Mouse (Mus musculus) brain, embryonic 14.5 days (tissue): ENCODE measurements at regions not wholly inside any gene's neighbourhood (a gene's known extent, or its start where the extent isn't known, plus 50 kb on each side); places are given as distances from the start of the nearest gene placed in this dataset.

Source experiments
- DNase-seq: peaks from one replicate; pipeline ENCODE4 v3.0.0-alpha.2; 2011; ENCODE audit warnings: low read depth
- CTCF ChIP-seq: fragments of 200-500 bp; IDR thresholded peaks from 2 replicates; pipeline ENCODE4 v1.5.1; 2012; ENCODE audit warnings: inconsistent platforms, mild to moderate bottlenecking, moderate library complexity, borderline replicate concordance; ENCODE audit not compliant: insufficient read depth, insufficient read length; ENCODE audit errors: extremely low read depth
- POLR2A ChIP-seq: fragments of 200-500 bp; IDR thresholded peaks from 2 replicates; pipeline ENCODE4 v1.6.1; 2012; ENCODE audit warnings: mild to moderate bottlenecking, inconsistent platforms, borderline replicate concordance; ENCODE audit not compliant: poor library complexity, insufficient read depth, insufficient read length, severe bottlenecking; ENCODE audit errors: extremely low read depth

GRCm38 (mm10) chr19:6639681-6640080 lies 96.8 kb upstream of the Slc22a12 start:
- TF ChIP-seq CTCF = no peak
- TF ChIP-seq POLR2A = no peak
- DNase-seq = no peak

- DNase-seq = peak; percentile 53
- TF ChIP-seq CTCF = no peak
- no peak for TF ChIP-seq POLR2A
These were observed 90.6 kb upstream of the Slc22a12 start for GRCm38 (mm10) chr19:6633400-6633799.

DNA sequence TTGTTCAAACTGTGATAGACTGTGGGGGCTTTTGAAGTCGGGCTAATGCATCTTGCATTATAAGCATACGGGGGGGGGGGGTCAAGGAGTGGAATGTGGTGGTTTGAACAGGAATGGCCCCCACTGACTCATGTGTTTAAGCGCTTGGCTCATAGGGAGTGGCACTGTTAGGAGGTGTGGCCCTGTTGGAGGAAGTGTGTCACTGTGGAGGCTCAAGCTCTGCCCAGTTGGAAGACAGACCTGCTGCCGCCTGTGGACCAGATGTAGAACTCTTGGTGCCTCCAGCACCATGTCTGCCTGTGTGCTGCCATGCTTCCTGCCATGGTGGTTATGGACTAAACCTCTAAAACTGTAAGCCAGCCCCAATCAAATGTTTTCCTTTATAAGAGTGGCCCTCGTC lies 89.0 kb upstream of the Slc22a12 start:
- TF ChIP-seq POLR2A (no peak), CTCF (no peak)

GRCm38 (mm10) chr19:6630613-6630940 lies 87.7 kb upstream of the Slc22a12 start:
- DNase-seq = no peak
- TF ChIP-seq POLR2A = no peak
- no peak for TF ChIP-seq CTCF

More for the DNA sequence above, 89.0 kb upstream of the Slc22a12 start:
- DNase-seq = no peak

GRCm38 (mm10) chr19:6629911-6630612 lies 87.2 kb upstream of the Slc22a12 start:
- TF ChIP-seq POLR2A (no peak), CTCF (no peak)
- no peak for DNase-seq

DNA sequence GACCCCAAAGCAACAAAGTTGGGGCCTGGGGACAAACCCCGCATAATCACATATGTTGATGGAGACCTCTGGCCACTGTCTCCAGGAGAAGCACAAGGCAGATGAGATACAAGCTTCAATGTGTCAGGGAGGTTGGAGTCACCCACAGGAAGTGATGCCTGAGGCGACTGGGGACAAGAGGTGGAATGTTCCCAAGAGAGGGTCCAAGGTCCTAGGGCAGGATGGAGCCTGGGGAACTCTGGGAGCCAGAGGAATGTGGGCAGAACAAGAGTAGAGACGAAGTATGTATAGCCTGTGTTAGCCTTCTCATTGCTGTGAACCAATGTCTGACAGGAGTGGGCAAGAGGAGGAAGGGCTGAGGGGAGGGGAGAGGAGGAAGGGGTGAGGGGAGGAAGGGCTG lies 82.7 kb upstream of the Slc22a12 start:
- no peak for TF ChIP-seq CTCF
- no peak for TF ChIP-seq POLR2A
- DNase-seq = no peak

DNA sequence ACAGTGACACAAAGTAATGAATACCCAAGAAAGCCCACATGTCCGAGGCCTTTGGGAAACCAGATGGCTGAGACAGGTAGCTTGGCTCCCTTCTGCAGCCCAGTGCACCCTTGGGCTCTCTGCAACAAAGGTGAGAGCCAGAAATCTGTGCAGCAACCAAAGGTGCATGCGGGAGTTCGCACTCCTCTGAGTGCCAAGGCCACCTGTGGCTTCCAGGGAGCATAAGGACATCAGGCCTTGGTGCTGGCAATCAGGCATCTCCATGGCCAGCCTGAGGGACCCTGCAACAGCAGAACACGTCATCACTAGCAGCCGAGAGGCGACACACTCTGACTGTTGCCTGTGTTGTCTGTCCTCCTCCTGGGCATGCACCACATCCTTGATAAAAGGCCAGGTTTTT lies 78.2 kb upstream of the Slc22a12 start:
- TF ChIP-seq CTCF (no peak), POLR2A (no peak)
- no peak for DNase-seq

GRCm38 (mm10) chr19:6619546-6619945 lies 76.7 kb upstream of the Slc22a12 start:
- no peak for DNase-seq
- no peak for TF ChIP-seq POLR2A
- no peak for TF ChIP-seq CTCF

DNA sequence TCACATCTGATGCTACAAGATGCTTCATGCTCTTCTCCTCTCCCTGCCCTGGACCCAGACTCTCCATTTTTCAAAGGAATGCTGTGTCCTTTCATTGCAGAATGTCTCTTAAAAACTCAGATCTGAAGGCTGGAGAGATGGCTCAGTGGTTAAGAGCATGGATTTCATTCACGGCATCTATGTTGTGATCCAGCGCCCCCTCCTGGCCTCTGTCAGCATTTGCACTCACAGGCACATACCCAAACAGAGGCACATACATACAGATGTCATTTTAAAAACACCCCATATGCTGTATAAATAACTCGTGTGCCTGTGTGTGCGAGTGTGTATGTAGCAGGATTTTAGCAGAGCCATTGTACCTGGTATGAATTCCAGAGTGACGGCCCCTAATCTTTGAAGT lies 73.8 kb upstream of the Slc22a12 start:
- DNase-seq = no peak
- no peak for TF ChIP-seq POLR2A
- TF ChIP-seq CTCF = no peak

- DNase-seq = peak; percentile 10
These were observed 69.6 kb upstream of the Slc22a12 start for GRCm38 (mm10) chr19:6612441-6612840.

DNA sequence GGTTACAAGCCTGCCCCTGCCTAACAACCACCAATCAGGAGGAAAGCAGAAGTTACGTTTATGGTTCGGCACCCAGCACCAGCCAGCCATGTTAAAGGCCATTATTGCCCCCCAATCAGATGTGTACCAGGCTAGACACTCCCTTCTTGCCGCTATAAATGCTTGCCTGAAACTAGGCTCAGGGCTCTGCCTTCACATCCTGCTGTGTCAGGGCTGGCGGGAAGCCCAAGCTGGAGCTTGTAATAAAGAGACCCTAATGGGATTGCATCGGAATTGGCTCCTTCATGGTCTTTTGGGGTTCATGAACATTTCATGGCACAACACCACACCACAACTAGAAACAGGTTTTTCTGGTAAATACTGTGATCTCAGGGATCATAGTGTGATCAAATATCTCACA lies 69.1 kb upstream of the Slc22a12 start:
- peak; percentile 35 for DNase-seq
- TF ChIP-seq CTCF (no peak), POLR2A (no peak)

More at GRCm38 (mm10) chr19:6612441-6612840, 69.6 kb upstream of the Slc22a12 start:
- no peak for TF ChIP-seq CTCF
- no peak for TF ChIP-seq POLR2A

- TF ChIP-seq POLR2A (no peak), CTCF (no peak)
- DNase-seq = no peak
These were observed 67.9 kb upstream of the Slc22a12 start for GRCm38 (mm10) chr19:6610715-6611114.

DNA sequence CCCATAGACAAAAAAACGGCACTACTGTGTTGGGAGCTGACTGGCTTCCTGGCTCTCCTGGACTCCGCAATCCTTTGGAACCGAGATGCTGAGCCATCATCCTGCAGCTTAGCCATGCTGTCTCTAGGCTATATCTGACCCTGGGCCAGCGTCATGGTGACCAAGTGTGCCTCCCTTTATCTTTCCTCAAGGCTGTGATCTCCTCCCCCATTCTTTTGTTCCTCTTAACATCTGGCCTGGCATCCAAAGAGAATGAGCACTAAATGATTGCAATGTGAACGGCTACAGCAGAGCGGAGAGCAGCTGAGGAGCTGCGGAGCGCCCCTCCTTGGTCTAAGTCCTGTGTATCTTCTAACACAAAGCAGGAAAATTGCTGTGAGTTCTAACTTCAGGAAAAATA lies 67.2 kb upstream of the Slc22a12 start:
- TF ChIP-seq POLR2A = no peak
- peak; percentile 32 for DNase-seq

GRCm38 (mm10) chr19:6607501-6607900 lies 64.7 kb upstream of the Slc22a12 start:
- no peak for DNase-seq

More at GRCm38 (mm10) chr19:6607501-6607900, 64.7 kb upstream of the Slc22a12 start:
- TF ChIP-seq CTCF (no peak), POLR2A (no peak)
